Comparison of ENCODE assay signal across 36 mouse cellular contexts in the genomic region with DNA sequence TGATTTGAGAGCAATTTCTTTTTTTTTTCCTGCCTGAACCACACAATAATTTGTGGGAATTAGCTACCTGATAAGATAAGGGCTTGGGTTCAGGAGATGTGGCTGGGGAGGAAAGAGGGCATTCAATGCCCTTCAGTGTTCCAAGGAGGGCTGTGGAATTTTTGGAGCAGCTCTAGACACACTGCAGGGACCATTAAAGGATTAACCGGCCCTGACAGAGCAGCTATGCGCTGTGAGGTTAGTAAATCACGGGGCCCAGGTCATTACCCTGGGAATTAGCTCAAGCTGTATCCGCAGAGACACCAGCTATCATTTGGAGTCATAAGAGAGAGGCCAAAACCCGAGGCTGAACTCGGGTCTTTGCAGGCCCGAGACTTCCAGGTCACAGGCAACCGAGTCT. TPM values are rescaled to one million over a fixed set of nuclear protein-coding genes. Genes with fewer than 3 reads are reported as not detected.
A peak's percentile ranks its signal among the peaks of the same experiment; 100 is the strongest.
DNase-seq lines count a peak whose midpoint lies in the region; ATAC-seq and TF ChIP-seq lines count a peak whose summit lies in the region.
"Had no signal": no experiment of that assay in that cellular context is flagged by ENCODE, and none has a peak within 500 bp of the region (broad histone marks: within the 10 kb centered on the region; RNA-seq: fewer than 3 reads in every experiment).

No protein-coding gene starts in this region.

- H3K4me1 ChIP-seq in kidney, embryonic 15.5 days, result peaks cover 9% of the 10 kb centered on the region
- no peaks in the 10 kb centered on the region for H3K4me1 ChIP-seq in stomach, postnatal 0 days (replicated peaks; ENCODE audit: control insufficient read depth, insufficient read depth)
- H3K4me1 ChIP-seq: forebrain, embryonic 13.5 days; hindbrain, embryonic 12.5 days; neural tube, embryonic 15.5 days had no signal

- no peak for TF ChIP-seq EP300 in stomach, postnatal 0 days (optimal IDR thresholded peaks at IDR 0.05)

- no peaks in the 10 kb centered on the region for H3K36me3 ChIP-seq in kidney, embryonic 15.5 days
- no peaks in the 10 kb centered on the region for H3K36me3 ChIP-seq in stomach, postnatal 0 days (ENCODE audit: control insufficient read depth, insufficient read depth, low read length)
- H3K36me3 ChIP-seq: hindbrain, embryonic 12.5 days; neural tube, embryonic 15.5 days had no signal

- H3K27ac ChIP-seq in kidney, embryonic 15.5 days, result no peak overlapping the region
- no peak overlapping the region for H3K27ac ChIP-seq in stomach, postnatal 0 days (replicated peaks)
- H3K27ac ChIP-seq: forebrain, embryonic 13.5 days; hindbrain, embryonic 12.5 days; liver, embryonic 14.5 days; macrophage; neural tube, embryonic 15.5 days had no signal

- peak; percentile 52; the same call in 1 of the 2 replicates for ATAC-seq in kidney, embryonic 15.5 days (replicated peaks; ENCODE audit: low FRiP score)
- no peak for ATAC-seq in stomach, postnatal 0 days (ENCODE audit: low FRiP score, low TSS enrichment)
- ATAC-seq: activated CD4-positive, CD25-positive, alpha-beta regulatory T cell, adult 4 months; forebrain, embryonic 13.5 days had no signal

- intact Hi-C loops in left cerebral cortex, postnatal 4 days (cut with DNase I), result no loop called here

- no peak overlapping the region for H3K4me2 ChIP-seq in kidney, embryonic 15.5 days
- H3K4me2 ChIP-seq in stomach, postnatal 0 days (replicated peaks; ENCODE audit: low read depth), result no peak overlapping the region
- H3K4me2 ChIP-seq: forebrain, embryonic 13.5 days; heart, embryonic 11.5 days; hindbrain, embryonic 12.5 days; neural tube, embryonic 15.5 days had no signal

- H3K9me3 ChIP-seq in kidney, embryonic 15.5 days (replicated peaks), result no peaks in the 10 kb centered on the region
- no peaks in the 10 kb centered on the region for H3K9me3 ChIP-seq in stomach, postnatal 0 days (ENCODE audit: control insufficient read depth, low read length)
- H3K9me3 ChIP-seq: forebrain, embryonic 13.5 days; hindbrain, embryonic 12.5 days; neural tube, embryonic 15.5 days had no signal

- TF ChIP-seq CTCF in stomach, postnatal 0 days (IDR thresholded peaks at IDR 0.05; ENCODE audit: low read depth), result no peak

- H3K27me3 ChIP-seq in kidney, embryonic 15.5 days, result no peaks in the 10 kb centered on the region
- no peaks in the 10 kb centered on the region for H3K27me3 ChIP-seq in stomach, postnatal 0 days (ENCODE audit: control insufficient read depth, insufficient read depth, low read length)
- H3K27me3 ChIP-seq: CH12.LX; forebrain, embryonic 13.5 days; hindbrain, embryonic 12.5 days; neural tube, embryonic 15.5 days had no signal

- 12% methylated on average over 8 of the region's 8 CpGs for WGBS in kidney, embryonic 15.5 days
- 35% methylated on average over 8 of the region's 8 CpGs for WGBS in stomach, postnatal 0 days

- H3K9ac ChIP-seq in kidney, embryonic 15.5 days, result no peak overlapping the region
- H3K9ac ChIP-seq in stomach, postnatal 0 days (ENCODE audit: low read length), result no peak overlapping the region
- H3K9ac ChIP-seq: forebrain, embryonic 13.5 days; hindbrain, embryonic 12.5 days; liver, embryonic 14.5 days; neural tube, embryonic 15.5 days had no signal

- peak; percentile 55 for DNase-seq in embryo, embryonic 10 days (ENCODE audit: low spot score)
- DNase-seq in embryo, embryonic 9.5 days (ENCODE audit: extremely low spot score), result no peak
- DNase-seq in kidney, postnatal 10 days, result no peak
- DNase-seq in adipocyte (ENCODE audit: low spot score), result peak; percentile 31
- peak; percentile 18 for DNase-seq in forelimb bud, embryonic 11.5 days (ENCODE audit: low read depth, low spot score)
- no peak for DNase-seq in left cerebral cortex, postnatal 4 days
- DNase-seq in stomach, postnatal 0 days (ENCODE audit: low spot score), result no peak
- DNase-seq: adrenal gland, adult 8-10 months; cerebellum, adult 2 months; cerebellum, postnatal 14 days; gastrocnemius, postnatal 25 days; heart, adult 11 months; heart, postnatal 36 days; layer of hippocampus, adult 9-11 months; liver; lung, adult 2 months; lung, postnatal 10 days; midbrain, embryonic 14.5 days; right cerebral cortex, adult 18-20 months; spleen, adult 18-20 months; thymus, adult 18-20 months; thymus, postnatal 25 days had no signal

- no peak overlapping the region for H3K4me3 ChIP-seq in kidney, embryonic 15.5 days (replicated peaks)
- no peak overlapping the region for H3K4me3 ChIP-seq in stomach, postnatal 0 days (ENCODE audit: low read depth, low read length)
- H3K4me3 ChIP-seq: forebrain, embryonic 13.5 days; hindbrain, embryonic 12.5 days; neural tube, embryonic 15.5 days had no signal

RNA-seq across cellular contexts. Expression of a gene that starts 24.0 kb away (rescaled TPM):
- 2.1 and 3.0 TPM in 2 replicates for polyA plus RNA-seq in kidney, embryonic 15.5 days (2015; fragmentation: Nextera tagmentation; extraction: Ambion mirVana)
- not detected for total RNA-seq in left cerebral cortex, postnatal 4 days (2021)
- 0.06 and 0.15 TPM in 2 replicates for polyA plus RNA-seq in stomach, postnatal 0 days (2015; fragmentation: Nextera tagmentation; extraction: Ambion mirVana)
- total RNA-seq: CH12.LX; ES-E14; gastrocnemius, postnatal 25 days; left cerebral cortex, postnatal 10 days; monocyte, adult 5-6 weeks had no signal
- polyA plus RNA-seq: activated CD4-positive, CD25-positive, alpha-beta regulatory T cell, adult 4 months; C2C12; forebrain, embryonic 13.5 days; frontal cortex, adult 2 months; lung, adult 2 months; macrophage; midbrain, embryonic 14.5 days had no signal

Comparison
In these comparisons a context has a peak if more than half of its experiments do, and no peak if none do; other contexts are left out.
1. DNase-seq: peak in embryo, embryonic 10 days (single experiment), adipocyte (single experiment) and forelimb bud, embryonic 11.5 days (single experiment); none in embryo, embryonic 9.5 days (single experiment), kidney, postnatal 10 days (single experiment), left cerebral cortex, postnatal 4 days (single experiment) and stomach, postnatal 0 days (single experiment).